Comparison of ENCODE assay signal across 8 mouse cellular contexts in genomic region chr12:80131359-80132249, GRCm38 (mm10). TPM values are rescaled to one million over a fixed set of nuclear protein-coding genes. Genes with fewer than 3 reads are reported as not detected.
A peak's percentile ranks its signal among the peaks of the same experiment; 100 is the strongest.
DNase-seq lines count a peak whose midpoint lies in the region; ATAC-seq and TF ChIP-seq lines count a peak whose summit lies in the region.

No protein-coding gene starts in this region.

- ATAC-seq in G1E (ENCODE audit: extremely low read depth, insufficient number of reproducible peaks, low FRiP score, poor library complexity, severe bottlenecking): no peak
- ATAC-seq in heart, embryonic 15.5 days (replicated peaks; ENCODE audit: insufficient number of reproducible peaks, insufficient read depth, low FRiP score, low read depth): no peak
- ATAC-seq in liver, embryonic 13.5 days (ENCODE audit: low read depth): peak; percentile 4; the same call in 1 of the 2 replicates
- no peak for ATAC-seq in stomach, embryonic 16.5 days (ENCODE audit: insufficient read depth, low FRiP score)

- 26% methylated on average over 17 of the region's 17 CpGs for whole genome bisulfite sequencing in kidney, adult 2 months
- WGBS in heart, embryonic 15.5 days: 52% methylated on average over 17 of the region's 17 CpGs
- WGBS in liver, embryonic 13.5 days (ENCODE audit: insufficient replicate concordance): 61% methylated on average over 17 of the region's 17 CpGs
- WGBS in stomach, embryonic 16.5 days: 40% methylated on average over 17 of the region's 17 CpGs

- H3K4me1 ChIP-seq in kidney, adult 2 months (ENCODE audit: control insufficient read depth, insufficient read depth, low read length): peaks cover 26% of the 10 kb centered on the region
- H3K4me1 ChIP-seq in G1E (ENCODE audit: insufficient read depth, low read depth, low read length): peaks cover 55% of the 10 kb centered on the region
- H3K4me1 ChIP-seq in heart, embryonic 15.5 days (replicated peaks): peaks cover 45% of the 10 kb centered on the region
- H3K4me1 ChIP-seq in liver, embryonic 13.5 days (replicated peaks): peaks cover 46% of the 10 kb centered on the region
- peaks cover 33% of the 10 kb centered on the region for H3K4me1 ChIP-seq in stomach, embryonic 16.5 days (ENCODE audit: control insufficient read depth, insufficient read depth, low read length)

- no peaks in the 10 kb centered on the region for H3K27me3 ChIP-seq in kidney, adult 2 months (replicated peaks; ENCODE audit: control insufficient read depth, insufficient read depth, low read length)
- H3K27me3 ChIP-seq in G1E (ENCODE audit: insufficient read depth, low read length): peaks cover 11% of the 10 kb centered on the region
- no peaks in the 10 kb centered on the region for H3K27me3 ChIP-seq in heart, embryonic 15.5 days
- H3K27me3 ChIP-seq in liver, embryonic 13.5 days: no peaks in the 10 kb centered on the region
- no peaks in the 10 kb centered on the region for H3K27me3 ChIP-seq in stomach, embryonic 16.5 days (ENCODE audit: control insufficient read depth, insufficient read depth, low read length)

- H3K4me2 ChIP-seq in heart, embryonic 15.5 days: peak overlapping the region; percentile 76
- H3K4me2 ChIP-seq in liver, embryonic 13.5 days: peak overlapping the region; percentile 83
- peak overlapping the region; percentile 84 for H3K4me2 ChIP-seq in stomach, embryonic 16.5 days (ENCODE audit: low read depth, low read length)

- DNase-seq in kidney, adult 2 months: peak; percentile 40
- DNase-seq in kidney, postnatal 36 days: no peak
- no peak for DNase-seq in G1E (ENCODE audit: low spot score)
- DNase-seq in liver, embryonic 13.5 days: no peak
- DNase-seq in cerebellum, adult 9-11 months: no peak
- no peak for DNase-seq in adrenal gland, postnatal 14 days

- H3K4me3 ChIP-seq in kidney, adult 2 months (ENCODE audit: insufficient read depth, low read depth, low read length): peak overlapping the region; percentile 47; the same call in 1 of the 2 replicates
- H3K4me3 ChIP-seq in G1E (ENCODE audit: low read depth, low read length): peak overlapping the region; percentile 76
- peak overlapping the region; percentile 66 for H3K4me3 ChIP-seq in heart, embryonic 15.5 days
- H3K4me3 ChIP-seq in liver, embryonic 13.5 days (replicated peaks): peak overlapping the region; percentile 75
- H3K4me3 ChIP-seq in stomach, embryonic 16.5 days (replicated peaks; ENCODE audit: low read length): peak overlapping the region; percentile 63

- H3K36me3 ChIP-seq in kidney, adult 2 months (ENCODE audit: control insufficient read depth, insufficient read depth, low read length): no peaks in the 10 kb centered on the region
- H3K36me3 ChIP-seq in G1E (replicated peaks): peaks cover 34% of the 10 kb centered on the region
- no peaks in the 10 kb centered on the region for H3K36me3 ChIP-seq in heart, embryonic 15.5 days
- H3K36me3 ChIP-seq in liver, embryonic 13.5 days: no peaks in the 10 kb centered on the region
- no peaks in the 10 kb centered on the region for H3K36me3 ChIP-seq in stomach, embryonic 16.5 days (ENCODE audit: control insufficient read depth, insufficient read depth, low read length)

- H3K27ac ChIP-seq in kidney, adult 2 months (ENCODE audit: insufficient read depth, low read depth, low read length): peak overlapping the region; percentile 98
- H3K27ac ChIP-seq in heart, embryonic 15.5 days: peak overlapping the region; percentile 99
- peak overlapping the region; percentile 89 for H3K27ac ChIP-seq in liver, embryonic 13.5 days
- peak overlapping the region; percentile 99 for H3K27ac ChIP-seq in stomach, embryonic 16.5 days (ENCODE audit: low read length)

- no peaks in the 10 kb centered on the region for H3K9me3 ChIP-seq in G1E (replicated peaks)
- no peaks in the 10 kb centered on the region for H3K9me3 ChIP-seq in heart, embryonic 15.5 days (replicated peaks)
- no peaks in the 10 kb centered on the region for H3K9me3 ChIP-seq in liver, embryonic 13.5 days (replicated peaks)
- no peaks in the 10 kb centered on the region for H3K9me3 ChIP-seq in stomach, embryonic 16.5 days (replicated peaks; ENCODE audit: control insufficient read depth, low read length)

- no peak for TF ChIP-seq POLR2A in kidney, adult 2 months (IDR thresholded peaks at IDR 0.05; ENCODE audit: low read depth, low read length)

- TF ChIP-seq CTCF in kidney, adult 2 months (conservative IDR thresholded peaks at IDR 0.05; ENCODE audit: insufficient read depth, insufficient read length, low read depth, low read length): no peak
- TF ChIP-seq CTCF in G1E (IDR thresholded peaks at IDR 0.05; ENCODE audit: low read depth, low read length): no peak

- peak overlapping the region; percentile 86 for H3K9ac ChIP-seq in heart, embryonic 15.5 days
- H3K9ac ChIP-seq in liver, embryonic 13.5 days: peak overlapping the region; percentile 88
- H3K9ac ChIP-seq in stomach, embryonic 16.5 days (ENCODE audit: low read length): peak overlapping the region; percentile 96

RNA-seq across cellular contexts. Expression of gene Zfp36l1, which starts 18.8 kb away (rescaled TPM):
- polyA plus RNA-seq in kidney, adult 2 months (2012; rRNA removed): 109 and 111 TPM in 2 replicates
- total RNA-seq in G1E (2014; fragmentation: Nextera tagmentation) (281 and 283 TPM in 2 replicates), G1E (2017) (31.4 and 40.3 TPM in 2 replicates)
- 357 and 385 TPM in 2 replicates for polyA plus RNA-seq in G1E (2012)
- polyA plus RNA-seq in heart, embryonic 15.5 days (2015; fragmentation: Nextera tagmentation; extraction: Ambion mirVana): 94.7 and 107 TPM in 2 replicates
- polyA plus RNA-seq in liver, embryonic 13.5 days (2015; fragmentation: Nextera tagmentation; extraction: Ambion mirVana): 18.3 and 20.7 TPM in 2 replicates
- 137 and 140 TPM in 2 replicates for polyA plus RNA-seq in stomach, embryonic 16.5 days (2015; fragmentation: Nextera tagmentation; extraction: Ambion mirVana)
- total RNA-seq in adrenal gland, postnatal 14 days (2021): 197 and 204 TPM in 2 replicates
